Mouse (Mus musculus) midbrain, embryonic 10.5 days (tissue): ENCODE data around the gene Cbln1. TPM values are rescaled to one million over a fixed set of nuclear protein-coding genes. Genes with fewer than 3 reads are reported as not detected.

Source experiments
- polyA plus RNA-seq: library from polyadenylated mRNA; unstranded; fragments of >200 nt; fragmentation: Nextera tagmentation; extraction: Ambion mirVana; gene quantifications from 2 replicates; pipeline ENCODE4 v1.2.1, GENCODE M21; 2016

Cbln1 gene
- polyA plus RNA-seq, 1 experiment from 2014 or later: 2.7 TPM

Other genes with a start within 250 kb of the Cbln1 start
- not detected in 2 replicates for gene 4933402J07Rik, start 91.2 kb upstream of the Cbln1 start, polyA plus RNA-seq